Mouse (Mus musculus) MEL (cell line): ENCODE data around the gene Slmap. TPM values are rescaled to one million over a fixed set of nuclear protein-coding genes. Genes with fewer than 3 reads are reported as not detected.

Experiments used
- DNase-seq: peaks from one replicate; pipeline ENCODE4 v3.0.0; 2011; ENCODE audit warnings: low read depth, low spot score
- H3K27ac ChIP-seq: 2 replicates; pipeline ENCODE4 v1.5.1; 2012; ENCODE audit warnings: low read depth, mild to moderate bottlenecking, control low read depth, low read length, moderate library complexity; ENCODE audit not compliant: control insufficient read depth
- H3K27me3 ChIP-seq, 2 experiments: fragments of 150-350 bp in 1 of 2; sonication (generic) in 1 of 2; 2 replicates each; pipeline ENCODE4 v1.6.1; 2012; ENCODE audit warnings: low read length in 2 of 2, mild to moderate bottlenecking in 2 of 2, improper control_type of control experiment in 1 of 2, moderate library complexity in 1 of 2; ENCODE audit not compliant: insufficient read depth in 2 of 2, control insufficient read depth in 1 of 2
- H3K36me3 ChIP-seq, 2 experiments: 2 replicates each; pipeline ENCODE4 v1.6.1; 2012 to 2014; ENCODE audit warnings: low read length in 2 of 2, improper control_type of control experiment in 1 of 2, inconsistent platforms in 1 of 2, mild to moderate bottlenecking in 1 of 2; ENCODE audit not compliant: insufficient read depth in 2 of 2, control insufficient read depth in 1 of 2
- H3K4me1 ChIP-seq, 2 experiments: fragments of 150-350 bp in 1 of 2; sonication (generic) in 1 of 2; 2 replicates each; pipeline ENCODE4 v1.6.1; 2012; ENCODE audit warnings: low read length in 2 of 2, improper control_type of control experiment in 1 of 2, mild to moderate bottlenecking in 1 of 2; ENCODE audit not compliant: insufficient read depth in 2 of 2, control insufficient read depth in 1 of 2
- H3K4me3 ChIP-seq, 2 experiments: fragments of 150-350 bp in 1 of 2; sonication (generic) in 1 of 2; 2 replicates each; pipeline ENCODE4 v1.5.1; 2012; ENCODE audit warnings: low read depth in 2 of 2, low read length in 2 of 2, mild to moderate bottlenecking in 2 of 2, moderate library complexity in 2 of 2, control low read depth in 1 of 2, improper control_type of control experiment in 1 of 2; ENCODE audit not compliant: control insufficient read depth in 1 of 2, insufficient read depth in 1 of 2
- H3K79me2 ChIP-seq: 2 replicates; pipeline ENCODE4 v1.6.1; 2012; ENCODE audit warnings: mild to moderate bottlenecking, low read length, moderate library complexity; ENCODE audit not compliant: control insufficient read depth, poor library complexity, insufficient read depth
- H3K9ac ChIP-seq: 2 replicates; pipeline ENCODE4 v1.6.1; 2012; ENCODE audit warnings: low read depth, mild to moderate bottlenecking, control low read depth, low read length, moderate library complexity; ENCODE audit not compliant: control insufficient read depth, poor library complexity, severe bottlenecking
- H3K9me3 ChIP-seq: fragments of 150-350 bp; sonication (generic); replicated peaks from 2 replicates; pipeline ENCODE4 v1.6.1; 2012; ENCODE audit warnings: mild to moderate bottlenecking, low read length, improper control_type of control experiment, moderate library complexity; ENCODE audit not compliant: insufficient read depth
- BHLHE40 ChIP-seq: IDR thresholded peaks from 2 replicates; pipeline ENCODE4 v1.6.1; 2012; ENCODE audit warnings: low read depth, mild to moderate bottlenecking, inconsistent platforms, low read length, improper control_type of control experiment, borderline replicate concordance
- CHD1 ChIP-seq: IDR thresholded peaks from 2 replicates; pipeline ENCODE4 v1.6.1; 2012; ENCODE audit warnings: low read depth, mild to moderate bottlenecking, inconsistent platforms, low read length, improper control_type of control experiment
- CTCF ChIP-seq, 3 experiments: IDR thresholded peaks in 2 of 3; conservative IDR thresholded peaks in 1 of 3; 2 replicates each; pipeline ENCODE4 v1.5.1; 2011 to 2012; ENCODE audit warnings: low read length in 3 of 3, low read depth in 2 of 3, mild to moderate bottlenecking in 2 of 3, improper control_type of control experiment in 1 of 3, inconsistent platforms in 1 of 3, mixed read lengths in 1 of 3, moderate library complexity in 1 of 3; ENCODE audit not compliant: control insufficient read depth in 1 of 3, insufficient read depth in 1 of 3, poor library complexity in 1 of 3, severe bottlenecking in 1 of 3
- ELF1 ChIP-seq: IDR thresholded peaks from 2 replicates; pipeline ENCODE4 v1.6.1; 2014; ENCODE audit warnings: low read depth, mild to moderate bottlenecking, inconsistent platforms, low read length, improper control_type of control experiment, moderate library complexity
- HCFC1 ChIP-seq: IDR thresholded peaks from 2 replicates; pipeline ENCODE4 v1.6.1; 2012; ENCODE audit warnings: low read depth, mild to moderate bottlenecking, inconsistent platforms, low read length, improper control_type of control experiment, moderate library complexity
- KAT2A ChIP-seq: conservative IDR thresholded peaks from 2 replicates; pipeline ENCODE4 v1.6.1; 2012; ENCODE audit warnings: low read depth, low read length, improper control_type of control experiment, inconsistent platforms
- MAFK ChIP-seq: IDR thresholded peaks from 2 replicates; pipeline ENCODE4 v1.6.1; 2011; ENCODE audit warnings: low read depth, mild to moderate bottlenecking, low read length, improper control_type of control experiment, borderline replicate concordance
- MAX ChIP-seq: IDR thresholded peaks from 2 replicates; pipeline ENCODE4 v1.6.1; 2011; ENCODE audit warnings: low read length, improper control_type of control experiment
- MAZ ChIP-seq: IDR thresholded peaks from 2 replicates; pipeline ENCODE4 v1.6.1; 2012; ENCODE audit warnings: low read depth, mild to moderate bottlenecking, inconsistent platforms, low read length, improper control_type of control experiment
- MEF2A ChIP-seq: IDR thresholded peaks from 2 replicates; pipeline ENCODE4 v1.6.1; 2014; ENCODE audit warnings: low read depth, mild to moderate bottlenecking, inconsistent platforms, low read length, improper control_type of control experiment; ENCODE audit not compliant: poor library complexity, insufficient replicate concordance, severe bottlenecking; ENCODE audit errors: extremely low read depth
- MYB ChIP-seq: IDR thresholded peaks from 2 replicates; pipeline ENCODE4 v1.6.1; 2011; ENCODE audit warnings: mild to moderate bottlenecking, low read depth, low read length, improper control_type of control experiment
- MYC ChIP-seq: IDR thresholded peaks from 2 replicates; pipeline ENCODE4 v1.6.1; 2011; ENCODE audit warnings: low read depth, mild to moderate bottlenecking, low read length, improper control_type of control experiment, moderate library complexity
- NELFE ChIP-seq: IDR thresholded peaks from 2 replicates; pipeline ENCODE4 v1.6.1; 2011; ENCODE audit warnings: low read depth, low read length, improper control_type of control experiment
- NRF1 ChIP-seq: IDR thresholded peaks from 2 replicates; pipeline ENCODE4 v1.6.1; 2014; ENCODE audit warnings: low read depth, mild to moderate bottlenecking, inconsistent platforms, low read length, improper control_type of control experiment, moderate library complexity; ENCODE audit not compliant: poor library complexity, insufficient read depth, severe bottlenecking
- POLR2AphosphoS2 ChIP-seq: IDR thresholded peaks from 2 replicates; pipeline ENCODE4 v1.6.1; 2011; ENCODE audit warnings: low read length, improper control_type of control experiment
- RCOR1 ChIP-seq: IDR thresholded peaks from 2 replicates; pipeline ENCODE4 v1.6.1; 2012; ENCODE audit warnings: low read depth, mild to moderate bottlenecking, inconsistent platforms, low read length, improper control_type of control experiment
- SMC3 ChIP-seq: IDR thresholded peaks from 2 replicates; pipeline ENCODE4 v1.6.1; 2011; ENCODE audit warnings: low read depth, low read length, improper control_type of control experiment
- TAL1 ChIP-seq: IDR thresholded peaks from 2 replicates; pipeline ENCODE4 v1.6.1; 2012; ENCODE audit warnings: mild to moderate bottlenecking, inconsistent platforms, low read length, moderate library complexity, mixed read lengths
- UBTF ChIP-seq: IDR thresholded peaks from 2 replicates; pipeline ENCODE4 v1.6.1; 2012; ENCODE audit warnings: low read depth, mild to moderate bottlenecking, inconsistent platforms, low read length, improper control_type of control experiment, moderate library complexity, borderline replicate concordance; ENCODE audit not compliant: insufficient read depth
- USF1 ChIP-seq: IDR thresholded peaks from 2 replicates; pipeline ENCODE4 v1.6.1; 2014; ENCODE audit warnings: low read depth, mild to moderate bottlenecking, inconsistent platforms, low read length, improper control_type of control experiment, moderate library complexity
- USF2 ChIP-seq, 2 experiments: IDR thresholded peaks; 2 replicates each; pipeline ENCODE4 v1.6.1; 2011 to 2012; ENCODE audit warnings: improper control_type of control experiment in 2 of 2, low read length in 2 of 2, borderline replicate concordance in 1 of 2, inconsistent platforms in 1 of 2, low read depth in 1 of 2, mild to moderate bottlenecking in 1 of 2; ENCODE audit not compliant: insufficient read depth in 1 of 2
- ZC3H11A ChIP-seq: IDR thresholded peaks from 2 replicates; pipeline ENCODE4 v1.6.1; 2012; ENCODE audit warnings: low read depth, mild to moderate bottlenecking, inconsistent platforms, low read length, improper control_type of control experiment
- ZKSCAN1 ChIP-seq: IDR thresholded peaks from 2 replicates; pipeline ENCODE4 v1.6.1; 2012; ENCODE audit warnings: low read depth, mild to moderate bottlenecking, inconsistent platforms, low read length, improper control_type of control experiment, moderate library complexity
- ZNF384 ChIP-seq: IDR thresholded peaks from 2 replicates; pipeline ENCODE4 v1.6.1; 2012; ENCODE audit warnings: low read depth, mild to moderate bottlenecking, inconsistent platforms, low read length, improper control_type of control experiment
- polyA plus RNA-seq, 2 experiments: library from polyadenylated mRNA; stranded (reverse) in 1 of 2; unstranded in 1 of 2; fragments of >175 nt in 1 of 2; fragments of >200 nt in 1 of 2; gene quantifications; 2 replicates each; pipeline versions ENCODE4 v1.2.1 to v1.2.4; 2012; ENCODE audit warnings: low replicate concordance in 2 of 2, low read depth in 1 of 2; ENCODE audit not compliant: insufficient read length in 2 of 2, insufficient read depth in 1 of 2, missing spikeins in 1 of 2
- total RNA-seq: library from RNA; depleted of rRNA; stranded (reverse); fragments of 300-350 nt; gene quantifications from 2 replicates; pipeline ENCODE4 v1.2.3, GENCODE M21; 2012

Slmap gene
- total and polyA plus RNA-seq, 3 experiments, result 21.4 to 41.9 TPM; not detected in 1

DNA sequence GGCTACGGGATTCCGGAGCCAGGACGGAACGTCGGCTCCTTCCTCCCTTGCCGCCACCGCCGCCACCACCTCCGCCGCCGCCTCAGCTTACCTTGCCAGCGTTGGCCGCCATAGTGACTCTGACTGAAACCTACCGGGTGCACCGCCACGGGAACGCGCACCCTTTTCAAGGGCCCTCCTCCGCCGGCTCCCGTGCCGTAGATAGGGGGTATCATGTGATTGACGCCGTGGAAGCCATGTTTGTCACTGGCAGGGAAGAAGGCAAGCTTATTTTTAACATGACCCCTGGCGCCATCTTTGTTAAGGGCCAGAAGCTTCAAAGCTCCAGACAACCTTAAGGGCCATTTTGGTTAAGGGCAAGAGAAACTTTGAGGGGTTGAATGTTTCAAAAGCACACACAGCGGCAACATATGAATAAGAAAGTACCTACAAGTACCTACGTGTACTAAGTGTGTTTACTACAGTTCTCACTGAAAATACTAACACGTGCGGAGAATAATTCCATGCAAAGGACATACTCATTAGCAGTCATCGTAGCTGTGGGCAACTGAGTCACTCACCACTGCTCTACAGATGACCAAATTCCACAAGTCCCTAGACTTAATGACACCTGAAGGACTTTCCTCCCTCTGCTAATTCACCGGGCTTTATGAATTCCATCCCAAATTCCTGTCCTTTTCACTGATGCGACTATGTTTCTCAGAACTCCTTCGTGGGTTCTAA lies at the start of gene Slmap (continued):
- TF ChIP-seq RCOR1, result peak; percentile 99
- no peak for TF ChIP-seq MYB
- peak; percentile 60 for TF ChIP-seq MAX
- TF ChIP-seq HCFC1, result peak; percentile 100

DNA sequence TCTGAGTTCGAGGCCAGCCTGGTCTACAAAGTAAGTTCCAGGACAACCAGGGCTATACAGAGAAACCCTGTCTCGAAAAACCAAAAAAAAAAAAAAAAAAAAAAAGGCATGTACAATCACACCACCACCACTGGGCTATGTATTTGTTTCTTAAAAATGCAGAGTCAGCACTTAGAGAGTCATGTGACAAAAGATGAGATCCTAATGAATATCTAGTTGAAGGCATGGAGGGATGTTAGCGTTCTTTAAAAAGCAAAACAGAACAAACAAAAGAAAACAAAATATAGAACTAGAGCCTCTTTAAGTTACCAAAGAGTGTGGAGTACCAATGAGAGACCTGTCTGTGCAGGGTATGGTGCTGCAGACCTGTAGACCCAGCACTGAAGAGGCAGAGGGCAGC lies 48.9 kb upstream of the Slmap start:
- peaks cover 14 to 22% of the 10 kb centered on the region in 2 experiments for H3K4me1 ChIP-seq

DNA sequence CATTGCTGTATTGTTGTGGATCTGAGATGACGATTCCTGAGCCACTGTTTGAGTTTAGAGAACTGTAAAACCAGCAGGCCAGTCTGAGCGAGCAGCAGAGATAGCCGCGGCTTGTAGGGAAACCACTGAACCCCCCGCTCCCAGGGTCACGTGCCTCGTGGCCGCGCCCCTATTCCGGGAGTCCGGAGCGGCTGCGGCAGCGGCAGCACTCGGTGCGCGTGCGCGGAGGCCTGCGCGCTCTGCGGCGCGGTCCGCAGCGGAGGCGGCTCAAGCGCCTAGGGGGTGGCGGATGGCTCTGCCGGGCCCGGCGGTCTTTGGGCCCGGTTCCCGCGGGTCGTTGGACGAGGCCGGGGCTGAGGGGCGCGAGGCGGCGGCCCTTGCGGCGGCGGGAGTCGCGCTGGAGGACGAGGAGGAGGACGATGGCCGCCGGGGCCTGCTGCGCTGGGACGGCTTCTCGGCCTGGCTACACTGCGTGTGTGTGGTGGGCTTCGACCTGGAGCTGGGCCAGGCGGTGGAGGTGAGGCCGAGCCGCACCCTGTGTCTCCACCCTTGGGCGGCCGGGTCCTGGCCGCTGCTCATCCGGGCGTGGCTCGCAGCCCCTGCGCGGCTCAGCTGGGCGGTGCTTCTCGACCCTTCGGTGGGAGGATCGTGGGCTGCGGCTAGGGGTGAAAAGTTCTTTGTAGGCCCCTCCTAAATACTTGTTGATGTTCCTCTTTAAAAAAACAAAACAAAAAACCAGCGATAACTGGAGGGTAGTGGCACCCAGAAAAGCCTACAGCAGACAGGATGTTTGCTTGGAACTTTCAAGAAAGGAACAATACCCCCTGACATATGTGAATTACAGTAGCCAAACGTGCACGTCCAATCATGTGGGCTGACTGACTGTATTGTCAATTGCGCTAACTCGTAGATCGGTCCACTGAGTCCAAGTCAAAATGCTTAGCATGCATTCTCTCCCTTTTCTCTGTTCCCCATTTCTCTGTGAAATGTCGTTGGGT lies 44.9 kb upstream of the Slmap start:
- Histone ChIP-seq H3K4me1 (peaks cover 7 to 10% of the 10 kb centered on the region in 2 experiments), H3K36me3 (peaks cover 0 to 8% of the 10 kb centered on the region in 2 experiments; a peak in 2 of 4 replicates), H3K79me2 (peaks cover 20% of the 10 kb centered on the region), H3K9ac (peak overlapping the region; percentile 98), H3K27me3 (no peaks in the 10 kb centered on the region), H3K27ac (peak overlapping the region; percentile 92), H3K4me3 (peak overlapping the region; percentile 86 to 96), H3K9me3 (no peaks in the 10 kb centered on the region)
- peak; percentile 95 for DNase-seq
- TF ChIP-seq USF2 (IDR thresholded peaks at IDR 0.05; ENCODE audit: borderline replicate concordance in 1 of 2, insufficient read depth in 1 of 2, low read depth in 1 of 2, low read length in 2 of 2) (peak; percentile 75 to 92; a peak in 3 of 4 replicates), KAT2A (no peak; the same call in 1 of the 2 replicates), MYC (no peak), MEF2A (0 out of 2 replicates have a peak, but pooled peaks have one; percentile 26), BHLHE40 (peak; percentile 95), MAZ (peak; percentile 58), SMC3 (no peak), UBTF (0 out of 2 replicates have a peak, but pooled peaks have one; percentile 83), ZKSCAN1 (no peak), NRF1 (peak; percentile 89), CHD1 (0 out of 2 replicates have a peak, but pooled peaks have one; percentile 68), ZNF384 (0 out of 2 replicates have a peak, but pooled peaks have one; percentile 21), ELF1 (peak; percentile 55), NELFE (peak; percentile 95), POLR2AphosphoS2 (peak; percentile 88), TAL1 (no peak), MAX (peak; percentile 96), MAFK (peak; percentile 51; the same call in 1 of the 2 replicates), ZC3H11A (no peak)

More for the DNA sequence above, 48.9 kb upstream of the Slmap start:
- no peak for TF ChIP-seq CTCF (IDR thresholded peaks at IDR 0.05 in 2 of 3, conservative IDR thresholded peaks at IDR 0.05 in 1 of 3; ENCODE audit: control insufficient read depth in 1 of 3, insufficient read depth in 1 of 3, low read depth in 2 of 3, low read length in 3 of 3, poor library complexity in 1 of 3, severe bottlenecking in 1 of 3)
- no peak for TF ChIP-seq ZC3H11A
- TF ChIP-seq USF1, result peak; percentile 60
- TF ChIP-seq MAFK, result peak; percentile 96
- Histone ChIP-seq H3K36me3 (peaks cover 0 to 28% of the 10 kb centered on the region in 2 experiments; a peak in 3 of 4 replicates), H3K9me3 (no peaks in the 10 kb centered on the region), H3K27me3 (no peaks in the 10 kb centered on the region), H3K9ac (no peak overlapping the region), H3K4me3 (no peak overlapping the region), H3K27ac (no peak overlapping the region), H3K79me2 (peaks cover 24% of the 10 kb centered on the region)
- no peak for DNase-seq
